9 mouse cellular contexts compared by ENCODE assay signal in the genomic region with DNA sequence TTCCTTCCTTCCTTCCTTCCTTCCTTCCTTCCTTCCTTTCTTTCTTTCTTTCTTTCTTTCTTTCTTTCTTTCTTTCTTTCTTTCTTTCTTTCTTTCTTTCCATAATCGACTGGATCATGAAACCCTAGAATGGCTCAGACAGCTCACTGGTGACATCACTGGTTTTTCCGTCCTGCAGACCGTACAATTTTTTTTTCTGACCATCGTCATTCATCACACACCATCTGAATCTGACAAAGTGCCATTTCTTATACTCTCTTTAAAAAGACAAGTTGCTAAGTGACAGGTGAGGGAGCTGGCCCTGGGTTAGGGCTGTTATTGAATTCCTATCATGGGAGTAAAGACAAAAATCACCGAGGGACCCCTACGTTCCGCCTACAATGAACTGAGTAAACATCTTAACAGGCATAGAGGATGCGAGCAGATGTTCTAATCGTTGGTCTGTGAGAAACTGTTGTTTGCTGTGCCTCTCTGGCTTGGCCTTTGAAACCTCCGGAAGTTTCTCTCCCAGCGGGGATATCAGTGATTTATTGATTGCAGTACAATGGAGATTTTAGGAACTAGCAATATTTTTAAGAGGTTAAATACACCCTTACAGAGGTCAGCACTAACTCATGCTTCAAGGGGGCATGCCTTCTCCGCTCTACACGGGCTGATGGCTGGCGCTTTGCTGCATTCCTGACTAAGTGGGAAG.
DNase-seq lines count a peak whose midpoint lies in the region; ATAC-seq and TF ChIP-seq lines count a peak whose summit lies in the region.
"Had no signal": no experiment of that assay in that cellular context is flagged by ENCODE, and none has a peak within 500 bp of the region (broad histone marks: within the 10 kb centered on the region; RNA-seq: fewer than 3 reads in every experiment).

No protein-coding gene starts in this region.

- H3K4me2 ChIP-seq in intestine, embryonic 15.5 days (replicated peaks): 0 out of 2 replicates have a peak overlapping the region, but pooled peaks have one; percentile 9
- no peak overlapping the region for H3K4me2 ChIP-seq in limb, embryonic 15.5 days

- peak; percentile 56 for ATAC-seq in intestine, embryonic 15.5 days
- no peak; the same call in 1 of the 2 replicates for ATAC-seq in limb, embryonic 15.5 days (ENCODE audit: insufficient number of reproducible peaks, low FRiP score, low TSS enrichment, low read depth)
- no peak for ATAC-seq in granulocyte monocyte progenitor cell, adult 5-6 weeks (replicated peaks; ENCODE audit: poor library complexity, severe bottlenecking)

- 20% methylated on average over 14 of the region's 14 CpGs for WGBS in intestine, embryonic 15.5 days
- 27% methylated on average over 14 of the region's 14 CpGs for WGBS in limb, embryonic 15.5 days

- no peak overlapping the region for H3K4me3 ChIP-seq in intestine, embryonic 15.5 days (replicated peaks)
- no peak overlapping the region for H3K4me3 ChIP-seq in limb, embryonic 15.5 days

- DNase-seq in heart, adult 8-10 months (ENCODE audit: low spot score): peak; percentile 44
- no peak for DNase-seq in heart, postnatal 36 days
- DNase-seq in brain, embryonic 14.5 days (ENCODE audit: low read depth): peak; percentile 13
- no peak for DNase-seq in urinary bladder, adult 18-20 months (ENCODE audit: low spot score in 2 of 2)
- no peak for DNase-seq in spleen, postnatal 36 days (ENCODE audit: low spot score in 2 of 2)
- DNase-seq: left cerebral cortex, postnatal 4 days had no signal

- intact Hi-C loops in heart, postnatal 36 days (cut with DNase I): no loop called here

- H3K9ac ChIP-seq in intestine, embryonic 15.5 days: no peak overlapping the region
- H3K9ac ChIP-seq in limb, embryonic 15.5 days: no peak overlapping the region

- H3K36me3 ChIP-seq in intestine, embryonic 15.5 days: no peaks in the 10 kb centered on the region
- no peaks in the 10 kb centered on the region for H3K36me3 ChIP-seq in limb, embryonic 15.5 days

- no peak for TF ChIP-seq CTCF in brain, embryonic 14.5 days (IDR thresholded peaks at IDR 0.05; ENCODE audit: borderline replicate concordance, extremely low read depth, insufficient read depth, insufficient read length)

- TF ChIP-seq POLR2A in brain, embryonic 14.5 days (IDR thresholded peaks at IDR 0.05; ENCODE audit: borderline replicate concordance, extremely low read depth, insufficient read depth, insufficient read length, poor library complexity, severe bottlenecking): no peak

- no peaks in the 10 kb centered on the region for H3K9me3 ChIP-seq in intestine, embryonic 15.5 days
- H3K9me3 ChIP-seq in limb, embryonic 15.5 days: no peaks in the 10 kb centered on the region

- peaks cover 5% of the 10 kb centered on the region; the same call in 1 of the 2 replicates for H3K4me1 ChIP-seq in intestine, embryonic 15.5 days (replicated peaks)
- H3K4me1 ChIP-seq in limb, embryonic 15.5 days: peaks cover 2% of the 10 kb centered on the region; the same call in 1 of the 2 replicates

- no peaks in the 10 kb centered on the region for H3K27me3 ChIP-seq in intestine, embryonic 15.5 days (replicated peaks)
- H3K27me3 ChIP-seq in limb, embryonic 15.5 days: no peaks in the 10 kb centered on the region

- H3K27ac ChIP-seq in intestine, embryonic 15.5 days: peak overlapping the region; percentile 48
- H3K27ac ChIP-seq in limb, embryonic 15.5 days: 0 out of 2 replicates have a peak overlapping the region, but pooled peaks have one; percentile 11

Comparison
In these comparisons a context has a peak if more than half of its experiments do, and no peak if none do; other contexts are left out.
1. DNase-seq: peak in heart, adult 8-10 months (single experiment) and brain, embryonic 14.5 days (single experiment); none in heart, postnatal 36 days (0 of 2), urinary bladder, adult 18-20 months (0 of 2) and spleen, postnatal 36 days (0 of 2).